Mouse (Mus musculus) megakaryocyte, embryonic 14.5 days (primary cell): ENCODE results near the gene Col16a1. TPM values are rescaled to one million over a fixed set of nuclear protein-coding genes. Genes with fewer than 3 reads are reported as not detected.
A peak's percentile ranks its signal among the peaks of the same experiment; 100 is the strongest.

Experiments used
- H3K27me3 ChIP-seq: replicated peaks from 2 replicates; pipeline ENCODE3; 2012; ENCODE audit warnings: inconsistent platforms
- H3K36me3 ChIP-seq: replicated peaks from 2 replicates; pipeline ENCODE3; 2012; ENCODE audit warnings: low read length, inconsistent platforms, mixed read lengths
- H3K4me1 ChIP-seq: 2 replicates; pipeline ENCODE4 v1.6.1; 2012; ENCODE audit warnings: inconsistent platforms
- H3K4me3 ChIP-seq: replicated peaks from 2 replicates; pipeline ENCODE3; 2012; ENCODE audit warnings: moderate library complexity, mild to moderate bottlenecking, inconsistent platforms
- H3K9me3 ChIP-seq: 2 replicates; pipeline ENCODE4 v1.6.1; 2012; ENCODE audit warnings: inconsistent platforms
- FLI1 ChIP-seq: IDR thresholded peaks from 2 replicates; pipeline ENCODE4 v1.6.1; 2012; ENCODE audit warnings: low read length, inconsistent platforms, mixed read lengths
- GATA1 ChIP-seq: IDR thresholded peaks from 3 replicates; pipeline ENCODE4 v1.6.1; 2012; ENCODE audit warnings: mixed read lengths, low read length, inconsistent platforms, borderline replicate concordance
- polyA plus RNA-seq: library from polyadenylated mRNA; stranded (reverse); fragments of >175 nt; gene quantifications from 2 replicates; pipeline ENCODE4 v1.2.3, GENCODE M21; 2012; ENCODE audit warnings: low replicate concordance; ENCODE audit not compliant: insufficient read depth

Col16a1 gene
- polyA plus RNA-seq, 1 experiment, result 5.1 TPM

- no peak for TF ChIP-seq GATA1
- no peak for TF ChIP-seq FLI1
- no peak overlapping the region for H3K4me3 ChIP-seq
- peaks cover 94% of the 10 kb centered on the region for H3K27me3 ChIP-seq
- no peaks in the 10 kb centered on the region for H3K36me3 ChIP-seq
- H3K4me1 ChIP-seq, result peaks cover 4% of the 10 kb centered on the region; the same call in 1 of the 2 replicates
- no peaks in the 10 kb centered on the region for H3K9me3 ChIP-seq
Measured at GRCm38 (mm10) chr4:130081345-130082190, 33.9 kb downstream of the Col16a1 start.

- peaks cover 6% of the 10 kb centered on the region; the same call in 1 of the 2 replicates for H3K4me1 ChIP-seq
- no peak for TF ChIP-seq GATA1
- no peak for TF ChIP-seq FLI1
- no peaks in the 10 kb centered on the region for H3K9me3 ChIP-seq
- no peaks in the 10 kb centered on the region for H3K36me3 ChIP-seq
- no peak overlapping the region for H3K4me3 ChIP-seq
- H3K27me3 ChIP-seq, result peaks cover 94% of the 10 kb centered on the region
Measured at GRCm38 (mm10) chr4:130082211-130082610, 34.6 kb downstream of the Col16a1 start.

- peaks cover 94% of the 10 kb centered on the region for H3K27me3 ChIP-seq
- no peaks in the 10 kb centered on the region for H3K36me3 ChIP-seq
- no peak overlapping the region for H3K4me3 ChIP-seq
- TF ChIP-seq FLI1 (no peak), GATA1 (no peak)
- no peaks in the 10 kb centered on the region for H3K9me3 ChIP-seq
- H3K4me1 ChIP-seq, result peaks cover 8% of the 10 kb centered on the region; the same call in 1 of the 2 replicates
Measured at GRCm38 (mm10) chr4:130084331-130084945, 36.8 kb downstream of the Col16a1 start.

- H3K9me3 ChIP-seq, result no peaks in the 10 kb centered on the region
- TF ChIP-seq FLI1, result no peak
- TF ChIP-seq GATA1, result no peak
- H3K4me1 ChIP-seq, result peaks cover 8% of the 10 kb centered on the region; the same call in 1 of the 2 replicates
- no peaks in the 10 kb centered on the region for H3K36me3 ChIP-seq
- H3K27me3 ChIP-seq, result peaks cover 95% of the 10 kb centered on the region
- H3K4me3 ChIP-seq, result no peak overlapping the region
Measured at GRCm38 (mm10) chr4:130085246-130085820, 37.7 kb downstream of the Col16a1 start.

GRCm38 (mm10) chr4:130087293-130087692 is 39.7 kb downstream of the Col16a1 start:
- Histone ChIP-seq H3K9me3 (no peaks in the 10 kb centered on the region), H3K4me3 (peak overlapping the region; percentile 42), H3K36me3 (no peaks in the 10 kb centered on the region), H3K4me1 (peaks cover 4% of the 10 kb centered on the region; the same call in 1 of the 2 replicates), H3K27me3 (peaks cover 97% of the 10 kb centered on the region)
- TF ChIP-seq GATA1 (no peak), FLI1 (no peak)

GRCm38 (mm10) chr4:130095137-130095536 is 47.5 kb downstream of the Col16a1 start:
- Histone ChIP-seq H3K36me3 (no peaks in the 10 kb centered on the region), H3K4me3 (no peak overlapping the region), H3K4me1 (peaks cover 13% of the 10 kb centered on the region; the same call in 1 of the 2 replicates), H3K9me3 (no peaks in the 10 kb centered on the region), H3K27me3 (peaks cover 94% of the 10 kb centered on the region)
- TF ChIP-seq FLI1, result no peak
- no peak for TF ChIP-seq GATA1

GRCm38 (mm10) chr4:130101183-130101582 is 53.5 kb downstream of the Col16a1 start:
- TF ChIP-seq GATA1, result no peak
- no peak for TF ChIP-seq FLI1
- Histone ChIP-seq H3K27me3 (peaks cover 57% of the 10 kb centered on the region), H3K4me3 (no peak overlapping the region), H3K9me3 (peaks cover 7% of the 10 kb centered on the region), H3K4me1 (peaks cover 12% of the 10 kb centered on the region), H3K36me3 (peaks cover 2% of the 10 kb centered on the region)

GRCm38 (mm10) chr4:130102111-130102651 is 54.5 kb downstream of the Col16a1 start, which contains the start of gene Pef1:
TSS of gene Pef1 (plus strand) at chr4:130102558.
- H3K4me1 ChIP-seq, result peaks cover 21% of the 10 kb centered on the region
- H3K4me3 ChIP-seq, result no peak within 1 kb of the TSS
- H3K9me3 ChIP-seq, result peaks cover 7% of the 10 kb centered on the region
- TF ChIP-seq GATA1 (no peak), FLI1 (no peak)
- peaks cover 2% of the 10 kb centered on the region for H3K36me3 ChIP-seq
- H3K27me3 ChIP-seq, result peaks cover 48% of the 10 kb centered on the region

GRCm38 (mm10) chr4:130103632-130104031 is 56.0 kb downstream of the Col16a1 start:
- Histone ChIP-seq H3K27me3 (peaks cover 36% of the 10 kb centered on the region), H3K4me1 (peaks cover 28% of the 10 kb centered on the region), H3K4me3 (no peak overlapping the region), H3K36me3 (peaks cover 2% of the 10 kb centered on the region), H3K9me3 (peaks cover 7% of the 10 kb centered on the region)
- TF ChIP-seq GATA1 (no peak), FLI1 (no peak)
